Comparison of ENCODE assay signal across 7 mouse cellular contexts in genomic region chr9:119937005-119937773, GRCm38 (mm10). TPM values are rescaled to one million over a fixed set of nuclear protein-coding genes. Genes with fewer than 3 reads are reported as not detected.
DNase-seq lines count a peak whose midpoint lies in the region; ATAC-seq and TF ChIP-seq lines count a peak whose summit lies in the region.

TSS of gene Gorasp1 (minus strand) at chr9:119937565.
TSS of gene Ttc21a (plus strand) at chr9:119937606.

- peak within 1 kb of the TSS; percentile 90 for H3K27ac ChIP-seq in embryonic facial prominence, embryonic 10.5 days (replicated peaks)
- H3K27ac ChIP-seq in intestine, postnatal 0 days (ENCODE audit: low read depth, low read length) = peak within 1 kb of the TSS; percentile 60; the same call in 1 of the 2 replicates
- peak within 1 kb of the TSS; percentile 70; the same call in 1 of the 2 replicates for H3K27ac ChIP-seq in midbrain, embryonic 12.5 days (replicated peaks)
- H3K27ac ChIP-seq in small intestine, adult 2 months (ENCODE audit: insufficient read depth, low read depth, low read length) = peak within 1 kb of the TSS; percentile 65

- peak within 1 kb of the TSS; percentile 69 for H3K9ac ChIP-seq in intestine, postnatal 0 days (ENCODE audit: low read depth, low read length)
- peak within 1 kb of the TSS; percentile 80 for H3K9ac ChIP-seq in midbrain, embryonic 12.5 days (replicated peaks)

- DNase-seq in adrenal gland, postnatal 10 days = peak; percentile 97
- DNase-seq in embryonic facial prominence, embryonic 10.5 days (ENCODE audit: low spot score) = peak; percentile 97
- DNase-seq in gonadal fat pad, adult 2 months (ENCODE audit: low read depth) = peak; percentile 31
- DNase-seq in left cerebral cortex, postnatal 4 days = peak; percentile 95

- no peaks in the 10 kb centered on the region for H3K9me3 ChIP-seq in embryonic facial prominence, embryonic 10.5 days
- H3K9me3 ChIP-seq in intestine, postnatal 0 days (ENCODE audit: control insufficient read depth) = no peaks in the 10 kb centered on the region
- H3K9me3 ChIP-seq in midbrain, embryonic 12.5 days = no peaks in the 10 kb centered on the region

- TF ChIP-seq CTCF in intestine, postnatal 0 days (IDR thresholded peaks at IDR 0.05; ENCODE audit: low read depth) = no peak
- TF ChIP-seq CTCF in small intestine, adult 2 months (IDR thresholded peaks at IDR 0.05; ENCODE audit: extremely low read depth, insufficient read length, insufficient replicate concordance, low read depth, low read length) = no peak

- 2% methylated on average over 40 of the region's 40 CpGs for WGBS in embryonic facial prominence, embryonic 10.5 days
- 2% methylated on average over 40 of the region's 40 CpGs for WGBS in intestine, postnatal 0 days
- 5% methylated on average over 40 of the region's 40 CpGs for WGBS in midbrain, embryonic 12.5 days
- whole genome bisulfite sequencing in small intestine, adult 2 months = under 1% methylated on average over 40 of the region's 40 CpGs

- peak; percentile 89 for ATAC-seq in intestine, postnatal 0 days
- peak; percentile 95 for ATAC-seq in midbrain, embryonic 12.5 days (ENCODE audit: low FRiP score, low read depth)

- no peaks in the 10 kb centered on the region for H3K27me3 ChIP-seq in embryonic facial prominence, embryonic 10.5 days (replicated peaks; ENCODE audit: low read depth, poor library complexity, severe bottlenecking)
- no peaks in the 10 kb centered on the region for H3K27me3 ChIP-seq in intestine, postnatal 0 days (replicated peaks; ENCODE audit: control insufficient read depth, insufficient read depth, low read length)
- H3K27me3 ChIP-seq in midbrain, embryonic 12.5 days = 0 out of 2 replicates have a peak, but pooled peaks cover 6% of the 10 kb centered on the region
- H3K27me3 ChIP-seq in small intestine, adult 2 months (ENCODE audit: control insufficient read depth, insufficient read depth, low read length) = no peaks in the 10 kb centered on the region

- H3K4me1 ChIP-seq in embryonic facial prominence, embryonic 10.5 days = peaks cover 46% of the 10 kb centered on the region
- H3K4me1 ChIP-seq in intestine, postnatal 0 days (replicated peaks; ENCODE audit: control insufficient read depth, insufficient read depth, low read length) = 0 out of 2 replicates have a peak, but pooled peaks cover 4% of the 10 kb centered on the region
- H3K4me1 ChIP-seq in midbrain, embryonic 12.5 days = peaks cover 16% of the 10 kb centered on the region
- H3K4me1 ChIP-seq in small intestine, adult 2 months (ENCODE audit: control insufficient read depth, insufficient read depth, insufficient read length, low read length) = peaks cover 31% of the 10 kb centered on the region

- peaks cover 11% of the 10 kb centered on the region for H3K36me3 ChIP-seq in embryonic facial prominence, embryonic 10.5 days (replicated peaks)
- H3K36me3 ChIP-seq in intestine, postnatal 0 days (ENCODE audit: control insufficient read depth, insufficient read depth) = no peaks in the 10 kb centered on the region; the same call in 1 of the 2 replicates
- H3K36me3 ChIP-seq in midbrain, embryonic 12.5 days = peaks cover 6% of the 10 kb centered on the region
- no peaks in the 10 kb centered on the region for H3K36me3 ChIP-seq in small intestine, adult 2 months (ENCODE audit: control insufficient read depth, insufficient read depth, low read length)

- peak; percentile 38 for TF ChIP-seq POLR2A in small intestine, adult 2 months (IDR thresholded peaks at IDR 0.05; ENCODE audit: low read depth, low read length)

- H3K4me3 ChIP-seq in embryonic facial prominence, embryonic 10.5 days = peak within 1 kb of the TSS; percentile 73
- peak within 1 kb of the TSS; percentile 81 for H3K4me3 ChIP-seq in intestine, postnatal 0 days (ENCODE audit: low read depth, low read length)
- H3K4me3 ChIP-seq in midbrain, embryonic 12.5 days = peak within 1 kb of the TSS; percentile 63
- H3K4me3 ChIP-seq in small intestine, adult 2 months (ENCODE audit: low read depth, low read length) = peak within 1 kb of the TSS; percentile 98

- peak within 1 kb of the TSS; percentile 95 for H3K4me2 ChIP-seq in intestine, postnatal 0 days (replicated peaks; ENCODE audit: low read depth)
- peak within 1 kb of the TSS; percentile 86 for H3K4me2 ChIP-seq in midbrain, embryonic 12.5 days (replicated peaks)

- intact Hi-C loops in left cerebral cortex, postnatal 4 days (cut with DNase I) = no loop called here

RNA-seq across cellular contexts. Expression of gene Gorasp1, which starts in this region (rescaled TPM):
- 10 to 100 TPM; 18.9 to 25.7 TPM for total RNA-seq in adrenal gland, postnatal 10 days (2021)
- 27.9 and 29.2 TPM in 2 replicates for polyA plus RNA-seq in embryonic facial prominence, embryonic 10.5 days (2016; fragmentation: Nextera tagmentation; extraction: Ambion mirVana)
- polyA plus RNA-seq in gonadal fat pad, adult 2 months (2012; rRNA removed) = 45.4 and 47.2 TPM in 2 replicates
- polyA plus RNA-seq in intestine, postnatal 0 days (2015; fragmentation: Nextera tagmentation; extraction: Ambion mirVana) = 14.4 and 16.4 TPM in 2 replicates
- 10 to 100 TPM; 20.2 to 22.8 TPM for total RNA-seq in left cerebral cortex, postnatal 4 days (2021)
- polyA plus RNA-seq in midbrain, embryonic 12.5 days (2016; fragmentation: Nextera tagmentation; extraction: Ambion mirVana) = 21.3 and 23.3 TPM in 2 replicates
- 9.7 and 11.7 TPM in 2 replicates for polyA plus RNA-seq in small intestine, adult 2 months (2012; rRNA removed)

RNA-seq across cellular contexts. Expression of gene Ttc21a, which starts in this region (rescaled TPM):
- total RNA-seq in adrenal gland, postnatal 10 days (2021) = under 1 TPM; 0.21 to 0.33 TPM
- 0.43 and 0.47 TPM in 2 replicates for polyA plus RNA-seq in embryonic facial prominence, embryonic 10.5 days (2016; fragmentation: Nextera tagmentation; extraction: Ambion mirVana)
- polyA plus RNA-seq in gonadal fat pad, adult 2 months (2012; rRNA removed) = 2.0 and 3.8 TPM in 2 replicates
- not detected in 2 replicates for polyA plus RNA-seq in intestine, postnatal 0 days (2015; fragmentation: Nextera tagmentation; extraction: Ambion mirVana)
- 1 to 10 TPM; 1.4 to 1.5 TPM for total RNA-seq in left cerebral cortex, postnatal 4 days (2021)
- polyA plus RNA-seq in midbrain, embryonic 12.5 days (2016; fragmentation: Nextera tagmentation; extraction: Ambion mirVana) = 0.22 and 0.43 TPM in 2 replicates
- polyA plus RNA-seq in small intestine, adult 2 months (2012; rRNA removed) = not detected in 2 replicates

Comparison
In these comparisons a context has a peak if more than half of its experiments do, and no peak if none do; other contexts are left out.
1. Peak in every context shown above with its lines: DNase-seq, ATAC-seq, H3K4me3 ChIP-seq and H3K27ac ChIP-seq.
2. DNase-seq: peak in every context shown above with its lines; median percentile 97 in adrenal gland, postnatal 10 days; 97 in embryonic facial prominence, embryonic 10.5 days; 95 in left cerebral cortex, postnatal 4 days; 31 in gonadal fat pad, adult 2 months.